Mouse (Mus musculus): ENCODE measurements around the gene Spata32. TPM values are rescaled to one million over a fixed set of nuclear protein-coding genes. Genes with fewer than 3 reads are reported as not detected.
A peak's percentile ranks its signal among the peaks of the same experiment; 100 is the strongest.

The Spata32 gene
- polyA plus RNA-seq, 1 experiment from 2014 or later, result not detected

- ATAC-seq (replicated peaks; ENCODE audit: insufficient number of reproducible peaks, low FRiP score, low TSS enrichment, low read depth) (no peak), DNase-seq (ENCODE audit: low spot score) (no peak)
- Histone ChIP-seq H3K4me3 (ENCODE audit: low read depth, low read length) (no peak overlapping the region), H3K27ac (replicated peaks; ENCODE audit: low read depth, low read length) (no peak overlapping the region), H3K4me2 (ENCODE audit: low read depth, low read length) (no peak overlapping the region), H3K27me3 (ENCODE audit: control insufficient read depth, insufficient read depth, low read length) (no peaks in the 10 kb centered on the region), H3K4me1 (ENCODE audit: control insufficient read depth, insufficient read depth, low read length) (peaks cover 2% of the 10 kb centered on the region; the same call in 1 of the 2 replicates), H3K9me3 (replicated peaks; ENCODE audit: control insufficient read depth, low read length) (no peaks in the 10 kb centered on the region), H3K36me3 (replicated peaks; ENCODE audit: control insufficient read depth, insufficient read depth, low read depth, low read length) (no peaks in the 10 kb centered on the region), H3K9ac (replicated peaks; ENCODE audit: low read length) (no peak overlapping the region)
- WGBS, result 81% methylated on average over 1 of the region's 1 CpGs
Observed at GRCm38 (mm10) chr11:103215355-103215754, 2.9 kb downstream of the Spata32 start.

- H3K27me3 ChIP-seq (ENCODE audit: control insufficient read depth, insufficient read depth, low read length), result no peaks in the 10 kb centered on the region
- H3K9me3 ChIP-seq (replicated peaks; ENCODE audit: control insufficient read depth, low read length), result no peaks in the 10 kb centered on the region
- H3K27ac ChIP-seq (replicated peaks; ENCODE audit: low read depth, low read length), result no peak overlapping the region
- H3K4me3 ChIP-seq (ENCODE audit: low read depth, low read length), result no peak overlapping the region
- ATAC-seq (replicated peaks; ENCODE audit: insufficient number of reproducible peaks, low FRiP score, low TSS enrichment, low read depth) (no peak), DNase-seq (ENCODE audit: low spot score) (no peak)
- H3K36me3 ChIP-seq (replicated peaks; ENCODE audit: control insufficient read depth, insufficient read depth, low read depth, low read length), result no peaks in the 10 kb centered on the region
- H3K4me1 ChIP-seq (ENCODE audit: control insufficient read depth, insufficient read depth, low read length), result peaks cover 2% of the 10 kb centered on the region; the same call in 1 of the 2 replicates
- WGBS, result 84% methylated on average over 5 of the region's 5 CpGs
- no peak overlapping the region for H3K4me2 ChIP-seq (ENCODE audit: low read depth, low read length)
- H3K9ac ChIP-seq (replicated peaks; ENCODE audit: low read length), result no peak overlapping the region
Observed at GRCm38 (mm10) chr11:103213712-103214111, 4.5 kb downstream of the Spata32 start.

- Histone ChIP-seq H3K9me3 (replicated peaks; ENCODE audit: control insufficient read depth, low read length) (no peaks in the 10 kb centered on the region), H3K4me3 (ENCODE audit: low read depth, low read length) (no peak overlapping the region), H3K4me2 (ENCODE audit: low read depth, low read length) (no peak overlapping the region), H3K9ac (replicated peaks; ENCODE audit: low read length) (no peak overlapping the region), H3K27me3 (ENCODE audit: control insufficient read depth, insufficient read depth, low read length) (no peaks in the 10 kb centered on the region), H3K27ac (replicated peaks; ENCODE audit: low read depth, low read length) (no peak overlapping the region), H3K36me3 (replicated peaks; ENCODE audit: control insufficient read depth, insufficient read depth, low read depth, low read length) (no peaks in the 10 kb centered on the region), H3K4me1 (ENCODE audit: control insufficient read depth, insufficient read depth, low read length) (no peaks in the 10 kb centered on the region)
- DNase-seq (ENCODE audit: low spot score) (no peak), ATAC-seq (replicated peaks; ENCODE audit: insufficient number of reproducible peaks, low FRiP score, low TSS enrichment, low read depth) (no peak)
- 69% methylated on average over 8 of the region's 8 CpGs for WGBS
Observed at GRCm38 (mm10) chr11:103210291-103210690, 7.9 kb downstream of the Spata32 start.

- WGBS, result 80% methylated on average over 3 of the region's 3 CpGs
- no peaks in the 10 kb centered on the region for H3K9me3 ChIP-seq (replicated peaks; ENCODE audit: control insufficient read depth, low read length)
- H3K4me2 ChIP-seq (ENCODE audit: low read depth, low read length), result no peak within 1 kb of the TSS
- no peaks in the 10 kb centered on the region for H3K36me3 ChIP-seq (replicated peaks; ENCODE audit: control insufficient read depth, insufficient read depth, low read depth, low read length)
- ATAC-seq (replicated peaks; ENCODE audit: insufficient number of reproducible peaks, low FRiP score, low TSS enrichment, low read depth) (no peak), DNase-seq (ENCODE audit: low spot score) (no peak)
- no peak within 1 kb of the TSS for H3K4me3 ChIP-seq (ENCODE audit: low read depth, low read length)
- no peaks in the 10 kb centered on the region for H3K27me3 ChIP-seq (ENCODE audit: control insufficient read depth, insufficient read depth, low read length)
- no peak within 1 kb of the TSS for H3K27ac ChIP-seq (replicated peaks; ENCODE audit: low read depth, low read length)
- no peak within 1 kb of the TSS for H3K9ac ChIP-seq (replicated peaks; ENCODE audit: low read length)
- H3K4me1 ChIP-seq (ENCODE audit: control insufficient read depth, insufficient read depth, low read length), result no peaks in the 10 kb centered on the region
Observed at GRCm38 (mm10) chr11:103208458-103208857, 9.8 kb downstream of the Spata32 start, which contains the start of gene 1700023F06Rik. Gene 1700023F06Rik (minus strand): TSS chr11:103208558.

GRCm38 (mm10) chr11:103206203-103206602 lies 12.0 kb downstream of the Spata32 start:
- H3K9me3 ChIP-seq (replicated peaks; ENCODE audit: control insufficient read depth, low read length), result no peaks in the 10 kb centered on the region
- H3K4me3 ChIP-seq (ENCODE audit: low read depth, low read length), result no peak overlapping the region
- 93% methylated on average over 6 of the region's 6 CpGs for WGBS
- H3K4me1 ChIP-seq (ENCODE audit: control insufficient read depth, insufficient read depth, low read length), result no peaks in the 10 kb centered on the region
- no peak overlapping the region for H3K4me2 ChIP-seq (ENCODE audit: low read depth, low read length)
- no peak overlapping the region for H3K9ac ChIP-seq (replicated peaks; ENCODE audit: low read length)
- no peak overlapping the region for H3K27ac ChIP-seq (replicated peaks; ENCODE audit: low read depth, low read length)
- DNase-seq (ENCODE audit: low spot score) (no peak), ATAC-seq (replicated peaks; ENCODE audit: insufficient number of reproducible peaks, low FRiP score, low TSS enrichment, low read depth) (no peak)
- H3K36me3 ChIP-seq (replicated peaks; ENCODE audit: control insufficient read depth, insufficient read depth, low read depth, low read length), result no peaks in the 10 kb centered on the region
- H3K27me3 ChIP-seq (ENCODE audit: control insufficient read depth, insufficient read depth, low read length), result no peaks in the 10 kb centered on the region; the same call in 1 of the 2 replicates

- no peaks in the 10 kb centered on the region for H3K36me3 ChIP-seq (replicated peaks; ENCODE audit: control insufficient read depth, insufficient read depth, low read depth, low read length)
- H3K27ac ChIP-seq (replicated peaks; ENCODE audit: low read depth, low read length), result no peak overlapping the region
- peaks cover 31% of the 10 kb centered on the region for H3K27me3 ChIP-seq (ENCODE audit: control insufficient read depth, insufficient read depth, low read length)
- H3K9me3 ChIP-seq (replicated peaks; ENCODE audit: control insufficient read depth, low read length), result no peaks in the 10 kb centered on the region
- DNase-seq (ENCODE audit: low spot score) (no peak), ATAC-seq (replicated peaks; ENCODE audit: insufficient number of reproducible peaks, low FRiP score, low TSS enrichment, low read depth) (no peak)
- H3K4me1 ChIP-seq (ENCODE audit: control insufficient read depth, insufficient read depth, low read length), result 0 out of 2 replicates have a peak, but pooled peaks cover 2% of the 10 kb centered on the region
- no peak overlapping the region for H3K9ac ChIP-seq (replicated peaks; ENCODE audit: low read length)
- H3K4me3 ChIP-seq (ENCODE audit: low read depth, low read length), result no peak overlapping the region
- H3K4me2 ChIP-seq (ENCODE audit: low read depth, low read length), result no peak overlapping the region
Observed at GRCm38 (mm10) chr11:103202376-103202775, 15.9 kb downstream of the Spata32 start.

- DNase-seq (ENCODE audit: low spot score) (no peak), ATAC-seq (replicated peaks; ENCODE audit: insufficient number of reproducible peaks, low FRiP score, low TSS enrichment, low read depth) (no peak)
- no peak overlapping the region for H3K9ac ChIP-seq (replicated peaks; ENCODE audit: low read length)
- H3K27ac ChIP-seq (replicated peaks; ENCODE audit: low read depth, low read length), result no peak overlapping the region
- no peaks in the 10 kb centered on the region for H3K9me3 ChIP-seq (replicated peaks; ENCODE audit: control insufficient read depth, low read length)
- H3K27me3 ChIP-seq (ENCODE audit: control insufficient read depth, insufficient read depth, low read length), result peaks cover 38% of the 10 kb centered on the region
- 29% methylated on average over 6 of the region's 6 CpGs for WGBS
- H3K4me2 ChIP-seq (ENCODE audit: low read depth, low read length), result no peak overlapping the region
- H3K4me1 ChIP-seq (ENCODE audit: control insufficient read depth, insufficient read depth, low read length), result 0 out of 2 replicates have a peak, but pooled peaks cover 2% of the 10 kb centered on the region
- no peaks in the 10 kb centered on the region for H3K36me3 ChIP-seq (replicated peaks; ENCODE audit: control insufficient read depth, insufficient read depth, low read depth, low read length)
- no peak overlapping the region for H3K4me3 ChIP-seq (ENCODE audit: low read depth, low read length)
Observed at GRCm38 (mm10) chr11:103201664-103202063, 16.6 kb downstream of the Spata32 start.

GRCm38 (mm10) chr11:103198911-103199803 lies 19.1 kb downstream of the Spata32 start:
- peaks cover 52% of the 10 kb centered on the region for H3K27me3 ChIP-seq (ENCODE audit: control insufficient read depth, insufficient read depth, low read length)
- no peaks in the 10 kb centered on the region for H3K9me3 ChIP-seq (replicated peaks; ENCODE audit: control insufficient read depth, low read length)
- peak; percentile 44; the same call in 1 of the 2 replicates for ATAC-seq (replicated peaks; ENCODE audit: insufficient number of reproducible peaks, low FRiP score, low TSS enrichment, low read depth)
- H3K4me1 ChIP-seq (ENCODE audit: control insufficient read depth, insufficient read depth, low read length), result 0 out of 2 replicates have a peak, but pooled peaks cover 2% of the 10 kb centered on the region
- peak overlapping the region; percentile 32 for H3K4me3 ChIP-seq (ENCODE audit: low read depth, low read length)
- peak; percentile 50 for DNase-seq (ENCODE audit: low spot score)
- H3K9ac ChIP-seq (replicated peaks; ENCODE audit: low read length), result peak overlapping the region; percentile 49
- 1% methylated on average over 59 of the region's 59 CpGs for WGBS
- peak overlapping the region; percentile 56 for H3K4me2 ChIP-seq (ENCODE audit: low read depth, low read length)
- no peaks in the 10 kb centered on the region for H3K36me3 ChIP-seq (replicated peaks; ENCODE audit: control insufficient read depth, insufficient read depth, low read depth, low read length)
- no peak overlapping the region for H3K27ac ChIP-seq (replicated peaks; ENCODE audit: low read depth, low read length)

Measured in embryonic facial prominence, embryonic 11.5 days (tissue).